Mouse (Mus musculus) left cerebral cortex, adult 9 months (tissue): Measurements from ENCODE around the gene Sipa1l1.

Experiments
- DNase-seq, 2 experiments: peaks; one replicate each; pipeline ENCODE4 v3.0.0; 2022; ENCODE audit warnings: low spot score in 2 of 2

The Sipa1l1 gene

GRCm38 (mm10) chr12:82168820-82169533 is at the start of gene Sipa1l1:
Gene Sipa1l1 (plus strand): TSS chr12:82169320.
- DNase-seq: peak; percentile 90 to 97

- peak in 1 of 2 experiments; percentile 48 for DNase-seq
Observed at GRCm38 (mm10) chr12:82121947-82122346, 47.2 kb upstream of the Sipa1l1 start.

GRCm38 (mm10) chr12:82122450-82123249 is 46.5 kb upstream of the Sipa1l1 start:
- peak in 1 of 2 experiments; percentile 67 for DNase-seq

GRCm38 (mm10) chr12:82126796-82127195 is 42.3 kb upstream of the Sipa1l1 start:
- DNase-seq: no peak

GRCm38 (mm10) chr12:82139234-82140166 is 29.6 kb upstream of the Sipa1l1 start:
- DNase-seq: no peak

- DNase-seq: no peak
Observed at GRCm38 (mm10) chr12:82143371-82143770, 25.7 kb upstream of the Sipa1l1 start.

GRCm38 (mm10) chr12:82145173-82145572 is 23.9 kb upstream of the Sipa1l1 start:
- no peak for DNase-seq

GRCm38 (mm10) chr12:82147021-82147693 is 22.0 kb upstream of the Sipa1l1 start:
- no peak for DNase-seq

- DNase-seq: no peak
Observed at GRCm38 (mm10) chr12:82148328-82148930, 20.7 kb upstream of the Sipa1l1 start.

- DNase-seq: no peak
Observed at GRCm38 (mm10) chr12:82151019-82151418, 18.1 kb upstream of the Sipa1l1 start.

GRCm38 (mm10) chr12:82154527-82154926 is 14.6 kb upstream of the Sipa1l1 start:
- no peak for DNase-seq

- DNase-seq: peak in 1 of 2 experiments; percentile 45
Observed at GRCm38 (mm10) chr12:82158516-82158915, 10.6 kb upstream of the Sipa1l1 start.

GRCm38 (mm10) chr12:82159372-82159771 is 9.7 kb upstream of the Sipa1l1 start:
- no peak for DNase-seq

GRCm38 (mm10) chr12:82165651-82166050 is 3.5 kb upstream of the Sipa1l1 start:
- no peak for DNase-seq

GRCm38 (mm10) chr12:82166101-82166571 is 3.0 kb upstream of the Sipa1l1 start:
- no peak for DNase-seq

GRCm38 (mm10) chr12:82169571-82170431 is 681 bp downstream of the Sipa1l1 start:
- DNase-seq: peak; percentile 37 to 64

GRCm38 (mm10) chr12:82170461-82171279 is 1.6 kb downstream of the Sipa1l1 start:
- no peak for DNase-seq

GRCm38 (mm10) chr12:82171591-82171990 is 2.5 kb downstream of the Sipa1l1 start:
- DNase-seq: peak in 1 of 2 experiments; percentile 47

- DNase-seq: no peak
Observed at GRCm38 (mm10) chr12:82173623-82174022, 4.5 kb downstream of the Sipa1l1 start.
